ENCODE assay signal across 24 mouse cellular contexts in the genomic region with DNA sequence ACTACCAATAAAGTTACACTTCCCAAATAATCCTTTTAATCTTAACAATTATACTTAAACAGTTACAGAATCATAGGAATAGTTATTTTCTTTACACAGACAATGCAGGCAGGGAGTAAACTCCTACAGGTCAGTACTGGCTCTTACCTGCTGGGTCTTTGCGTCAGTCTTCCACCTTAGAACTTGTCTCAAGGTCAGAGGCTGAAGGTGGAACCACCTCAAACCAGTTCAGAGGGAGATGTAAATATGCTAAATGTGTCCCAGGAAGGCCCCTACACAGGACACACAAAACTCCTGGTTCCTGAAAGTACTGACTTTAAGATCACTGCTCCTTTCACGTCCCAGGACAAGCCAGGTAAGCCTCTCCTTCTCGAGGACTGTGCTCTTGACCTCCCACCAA. TPM values are rescaled to one million over a fixed set of nuclear protein-coding genes. Genes with fewer than 3 reads are reported as not detected.
"Had no signal": no experiment of that assay in that cellular context is flagged by ENCODE, and none has a peak within 500 bp of the region (broad histone marks: within the 10 kb centered on the region; RNA-seq: fewer than 3 reads in every experiment).

No protein-coding gene starts in this region.

- H3K27ac ChIP-seq: midbrain, embryonic 10.5 days; midbrain, embryonic 12.5 days; neural tube, embryonic 13.5 days; neural tube, embryonic 15.5 days had no signal

- ATAC-seq: midbrain, embryonic 16.5 days had no signal

- H3K4me3 ChIP-seq: midbrain, embryonic 10.5 days; midbrain, embryonic 12.5 days; myocyte; neural tube, embryonic 13.5 days; neural tube, embryonic 15.5 days had no signal

- H3K36me3 ChIP-seq: midbrain, embryonic 10.5 days; midbrain, embryonic 12.5 days; neural tube, embryonic 13.5 days; neural tube, embryonic 15.5 days had no signal

- H3K4me1 ChIP-seq: midbrain, embryonic 10.5 days; midbrain, embryonic 12.5 days; neural tube, embryonic 13.5 days; neural tube, embryonic 15.5 days had no signal

- H3K9ac ChIP-seq: lung, embryonic 14.5 days; midbrain, embryonic 12.5 days; neural tube, embryonic 13.5 days; neural tube, embryonic 15.5 days had no signal

- H3K4me2 ChIP-seq: lung, embryonic 14.5 days; midbrain, embryonic 12.5 days; neural tube, embryonic 13.5 days; neural tube, embryonic 15.5 days had no signal

- H3K27me3 ChIP-seq: midbrain, embryonic 12.5 days; neural tube, embryonic 13.5 days; neural tube, embryonic 15.5 days had no signal

- H3K9me3 ChIP-seq: midbrain, embryonic 10.5 days; midbrain, embryonic 12.5 days; neural tube, embryonic 13.5 days; neural tube, embryonic 15.5 days had no signal

- DNase-seq: lung, embryonic 14.5 days; lung, postnatal 10 days; lung, postnatal 4 days; midbrain, embryonic 14.5 days; retina, postnatal 1 day; right cerebral cortex, adult 18-20 months; right cerebral cortex, postnatal 25 days; right cerebral cortex, postnatal 4 days; spleen, adult 18-20 months; thymus, adult 18-20 months; thymus, postnatal 14 days; thymus, postnatal 36 days had no signal

RNA-seq across cellular contexts. Expression of a gene that starts 19.5 kb away (rescaled TPM):
- total RNA-seq: megakaryocyte, adult 5-6 weeks; megakaryocyte-erythroid progenitor cell, adult 5-6 weeks had no signal
- polyA plus RNA-seq: myocyte; neural tube, embryonic 11.5 days had no signal

RNA-seq across cellular contexts. Expression of a gene that starts 37.0 kb away (rescaled TPM):
- total RNA-seq: megakaryocyte, adult 5-6 weeks had no signal

RNA-seq across cellular contexts. Expression of a gene that starts 40.7 kb away (rescaled TPM):
- total RNA-seq: megakaryocyte-erythroid progenitor cell, adult 5-6 weeks had no signal
- polyA plus RNA-seq: lung, embryonic 16.5 days; midbrain, embryonic 10.5 days; neural tube, embryonic 11.5 days; stomach, embryonic 14.5 days; stomach, embryonic 16.5 days had no signal
